Mouse (Mus musculus): Measurements from ENCODE around the gene Gm49396.

Gm49396 gene

DNA sequence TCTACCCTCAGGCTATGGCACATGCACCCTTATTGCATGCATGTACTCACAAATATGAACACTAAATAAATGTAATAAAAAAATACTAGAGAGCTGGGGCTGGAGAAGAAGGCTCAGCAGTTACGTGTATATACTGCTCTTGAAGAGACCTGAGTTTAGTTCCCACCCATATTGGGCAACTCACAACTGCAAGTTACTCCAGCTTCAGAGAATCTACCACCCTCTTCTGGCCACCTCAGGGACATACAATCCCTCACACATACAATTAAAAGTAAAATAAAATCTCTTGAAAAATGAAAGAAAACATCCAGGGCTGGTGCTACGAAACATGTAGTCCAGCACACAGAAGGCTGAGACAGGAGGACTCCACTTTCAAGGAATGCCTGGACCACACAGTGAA is 51.3 kb downstream of the Gm49396 start:
- DNase-seq: no peak

DNA sequence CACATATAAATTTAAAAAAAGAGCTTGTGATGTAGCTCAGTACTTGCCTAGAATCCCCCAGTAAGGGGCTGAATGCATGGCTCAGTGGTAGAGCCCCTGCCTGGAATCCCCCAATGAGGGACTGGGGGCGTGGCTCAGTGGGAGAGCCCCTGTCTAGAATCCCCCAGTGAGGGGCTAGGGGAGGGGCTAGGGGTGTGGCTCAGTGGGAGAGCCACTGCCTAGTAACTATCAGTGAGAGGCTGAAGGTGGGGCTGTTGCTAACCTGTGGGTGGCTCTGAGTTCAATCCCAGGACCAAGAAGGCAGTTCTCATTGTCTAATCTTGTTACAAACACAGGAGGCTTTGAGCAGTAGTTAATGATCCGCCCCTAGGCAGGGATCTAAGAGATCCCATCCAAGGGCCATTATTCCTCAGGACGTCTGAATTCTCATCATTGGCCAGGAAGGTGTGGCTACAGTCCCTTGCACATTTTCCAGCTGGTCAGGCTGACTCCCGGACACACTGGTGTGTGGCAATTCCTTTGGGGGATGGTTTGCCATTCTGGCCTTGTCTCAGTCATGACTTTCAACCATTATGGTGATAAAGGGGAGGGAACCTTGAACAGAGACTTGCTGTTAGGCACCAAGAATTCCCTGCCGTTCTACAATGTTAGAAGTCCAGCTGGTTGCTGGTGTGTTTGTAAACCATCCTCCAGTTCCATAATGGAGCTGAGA is 52.1 kb downstream of the Gm49396 start:
- DNase-seq: no peak
